Mouse (Mus musculus): ENCODE measurements around the gene Muc4. TPM values are rescaled to one million over a fixed set of nuclear protein-coding genes. Genes with fewer than 3 reads are reported as not detected.
A peak's percentile ranks its signal among the peaks of the same experiment; 100 is the strongest.

The Muc4 gene
- total RNA-seq, 2 experiments from 2014 or later, result not detected

- peak; percentile 48 to 56 for DNase-seq (ENCODE audit: low spot score in 2 of 2)
These were observed 67.7 kb downstream of the Muc4 start for GRCm38 (mm10) chr16:32803252-32803853.

DNA sequence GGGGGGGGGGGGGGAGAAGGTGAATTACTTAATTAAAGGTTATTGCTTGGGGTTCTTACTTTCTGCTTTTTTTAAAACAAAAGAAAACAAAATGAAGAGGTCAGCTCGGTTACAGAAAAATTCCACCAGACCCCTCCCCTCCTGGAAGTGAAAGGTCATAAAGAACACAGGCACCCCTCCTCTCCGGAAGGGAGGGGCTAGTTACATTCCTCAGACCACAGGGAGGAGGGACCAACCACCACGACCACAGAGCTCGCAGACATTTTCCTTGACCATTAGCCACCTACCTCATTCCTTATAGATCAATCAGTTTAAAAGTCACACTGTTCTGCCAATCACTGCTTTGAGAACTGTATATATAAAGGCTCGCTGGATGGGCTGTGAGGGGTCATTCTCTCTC lies 68.2 kb downstream of the Muc4 start:
- DNase-seq (ENCODE audit: low spot score in 2 of 2), result no peak

DNA sequence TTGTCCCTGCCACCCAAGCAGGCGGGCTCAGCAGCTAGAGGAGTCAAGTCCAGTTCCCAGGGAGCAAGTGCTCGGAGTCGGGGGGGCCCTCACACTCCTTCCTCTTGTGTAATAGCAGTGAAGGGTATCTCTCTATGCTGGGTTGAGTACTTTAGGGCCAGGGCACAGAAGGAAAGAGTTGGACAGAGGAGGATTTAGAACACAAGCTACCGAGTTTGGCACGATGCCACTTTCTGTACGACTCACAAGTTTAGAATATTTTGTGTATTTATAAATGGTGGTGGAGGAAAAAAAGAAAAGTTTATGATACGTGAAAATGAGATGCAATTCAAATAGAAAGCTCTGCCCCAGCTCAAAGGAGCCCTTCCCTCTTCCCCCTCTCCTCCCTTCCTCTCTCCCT lies 69.5 kb downstream of the Muc4 start:
- no peak for DNase-seq (ENCODE audit: low spot score in 2 of 2)

DNA sequence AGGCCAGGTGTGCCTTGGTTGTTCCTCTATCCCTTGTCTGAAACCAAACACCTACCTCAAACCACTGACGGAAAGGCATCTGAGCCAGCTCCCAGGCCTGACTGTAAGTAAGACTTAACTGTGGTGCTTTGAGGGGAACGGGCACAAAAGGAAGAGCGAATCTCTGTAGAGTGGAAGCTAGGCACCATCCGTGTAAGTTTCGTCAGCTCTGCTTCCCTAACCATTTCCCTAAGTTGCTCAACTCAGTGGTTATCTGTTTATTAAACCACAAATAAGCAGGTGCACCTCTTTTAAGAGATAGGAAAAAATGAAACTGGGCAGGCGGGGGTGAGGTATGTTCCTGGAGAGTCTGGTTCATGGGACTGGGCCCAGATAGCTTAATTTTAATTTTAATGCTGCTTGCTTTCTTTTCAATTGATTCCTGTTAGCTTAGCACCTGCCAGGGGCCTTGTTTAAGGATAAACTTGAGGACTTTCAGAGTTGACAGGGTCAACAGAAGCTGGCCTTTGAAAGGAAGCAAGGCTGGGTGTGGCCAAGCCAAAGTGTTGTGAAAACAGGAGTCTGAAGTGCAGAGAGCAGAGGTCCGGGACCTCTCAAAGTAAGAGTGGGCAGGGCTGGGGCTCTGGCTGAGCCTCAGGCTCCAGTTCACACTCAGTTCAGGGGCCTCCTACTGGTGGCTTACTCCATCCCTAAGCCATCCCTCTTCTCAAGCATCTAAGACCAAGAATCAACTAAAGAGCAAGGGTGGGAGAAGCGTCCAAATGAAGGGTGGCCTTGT lies 71.9 kb downstream of the Muc4 start:
- DNase-seq (ENCODE audit: low spot score in 2 of 2), result no peak

DNA sequence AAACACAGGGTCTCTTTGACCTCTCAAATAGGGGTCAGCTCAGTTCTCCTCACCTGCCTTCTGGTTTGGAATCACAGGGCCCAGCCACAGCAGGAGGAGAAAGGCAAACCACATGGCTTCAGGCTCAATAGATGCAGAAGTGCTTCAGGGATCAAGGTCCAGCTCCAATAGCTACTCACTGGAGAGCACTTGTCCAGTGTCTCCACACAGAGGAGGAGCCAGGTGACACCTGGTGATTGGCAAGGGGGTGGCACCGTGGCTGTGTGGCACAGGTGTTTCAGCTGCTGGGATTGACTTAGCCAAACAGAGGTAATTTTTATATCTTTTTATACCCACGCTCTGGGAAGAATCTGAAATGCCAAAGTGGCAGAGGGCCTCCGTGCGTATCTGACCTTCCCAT lies 74.6 kb downstream of the Muc4 start, which contains the start of gene Smbd1:
Smbd1 (minus strand) TSS at position 157 of the 400 bp plus-strand sequence.
- no peak for DNase-seq (ENCODE audit: low spot score in 2 of 2)

DNA sequence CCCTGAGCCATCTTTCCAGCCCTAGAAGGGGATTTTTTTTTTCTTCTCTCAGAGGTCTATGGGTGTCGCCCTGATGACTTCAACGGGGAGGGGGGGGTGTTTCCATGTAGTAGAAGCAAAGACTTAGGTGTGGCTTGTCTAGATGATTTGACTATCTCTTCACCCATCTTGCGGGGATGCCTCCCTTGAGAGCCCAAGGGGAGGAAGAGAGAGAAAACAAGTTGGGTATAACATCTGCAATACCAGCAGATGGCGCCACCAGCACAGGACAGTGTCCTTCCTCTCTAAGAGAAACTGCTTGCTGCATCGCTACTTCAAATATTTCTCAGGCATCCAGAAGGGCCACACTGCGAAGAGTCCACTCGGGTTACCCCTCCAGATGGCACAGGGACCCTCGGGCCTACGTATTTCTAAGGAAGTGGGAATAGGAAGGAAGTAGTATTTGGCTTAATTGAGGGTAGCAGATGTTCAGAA lies 77.2 kb downstream of the Muc4 start:
- peak; percentile 85 to 89 for DNase-seq (ENCODE audit: low spot score in 2 of 2)

- DNase-seq (ENCODE audit: low spot score in 2 of 2), result no peak
These were observed 77.7 kb downstream of the Muc4 start for GRCm38 (mm10) chr16:32813362-32813761.

- no peak for DNase-seq (ENCODE audit: low spot score in 2 of 2)
These were observed 78.1 kb downstream of the Muc4 start for GRCm38 (mm10) chr16:32813771-32814170.

DNA sequence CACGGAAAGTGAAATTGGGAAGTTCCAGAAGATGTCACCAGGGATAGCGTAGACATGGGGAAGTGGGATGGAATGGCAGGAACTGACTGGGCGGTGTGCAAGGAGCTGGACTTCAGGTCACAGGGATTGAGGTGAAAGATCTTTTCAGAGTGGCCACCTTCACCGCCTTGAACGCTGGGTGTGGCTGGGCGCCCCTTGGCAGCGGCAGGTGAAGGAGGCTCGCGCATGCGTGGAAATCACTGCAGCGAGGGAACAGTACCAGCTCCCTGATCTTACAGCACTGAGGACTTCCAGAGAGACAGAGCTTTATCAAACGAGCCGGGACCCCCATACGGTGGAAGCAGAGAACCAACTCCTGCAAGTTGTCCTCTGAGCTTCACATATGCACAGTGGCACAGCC lies 78.9 kb downstream of the Muc4 start:
- DNase-seq (ENCODE audit: low spot score in 2 of 2), result no peak

GRCm38 (mm10) chr16:32815160-32815605 lies 79.5 kb downstream of the Muc4 start:
- no peak for DNase-seq (ENCODE audit: low spot score in 2 of 2)

GRCm38 (mm10) chr16:32818036-32818435 lies 82.3 kb downstream of the Muc4 start:
- no peak for DNase-seq (ENCODE audit: low spot score in 2 of 2)

GRCm38 (mm10) chr16:32818441-32818840 lies 82.8 kb downstream of the Muc4 start:
- DNase-seq (ENCODE audit: low spot score in 2 of 2), result no peak

DNA sequence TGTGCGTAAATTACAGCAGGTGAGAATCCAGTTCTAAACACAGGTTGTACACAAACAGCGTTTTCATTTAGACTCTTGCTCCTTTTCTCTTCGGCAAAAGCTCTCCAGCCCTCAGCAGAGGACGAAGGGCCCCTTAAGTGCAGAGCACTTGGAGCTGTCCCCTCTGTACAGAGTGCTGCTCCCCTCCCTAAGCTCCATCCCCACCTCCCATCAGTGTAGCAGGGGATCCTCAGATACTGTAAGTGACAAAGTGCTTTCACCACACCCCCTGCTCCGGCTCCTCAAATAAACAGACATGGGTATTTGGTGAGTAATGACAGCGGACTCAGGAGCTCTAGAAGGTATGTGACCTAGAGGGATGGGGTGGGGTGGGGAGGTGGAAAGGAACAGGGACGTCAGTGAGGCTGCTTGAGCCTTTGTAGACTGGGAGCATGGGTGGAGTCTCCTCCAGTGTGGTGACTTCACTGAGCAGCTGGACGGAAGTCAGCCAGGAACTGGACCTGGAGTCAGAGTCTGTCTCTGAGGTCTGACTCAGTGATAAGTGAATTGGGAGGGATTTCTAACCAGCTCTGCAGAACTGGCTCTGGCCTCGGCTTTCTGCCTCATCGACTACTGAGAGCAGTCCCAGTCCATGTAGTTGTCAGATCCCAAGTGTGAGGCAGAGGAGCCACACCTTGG lies 86.2 kb downstream of the Muc4 start:
- no peak for DNase-seq (ENCODE audit: low spot score in 2 of 2)

- DNase-seq (ENCODE audit: low spot score in 2 of 2), result no peak
These were observed 86.8 kb downstream of the Muc4 start for GRCm38 (mm10) chr16:32822450-32822827.

- DNase-seq (ENCODE audit: low spot score in 2 of 2), result no peak
These were observed 87.2 kb downstream of the Muc4 start for GRCm38 (mm10) chr16:32822881-32823280.

DNA sequence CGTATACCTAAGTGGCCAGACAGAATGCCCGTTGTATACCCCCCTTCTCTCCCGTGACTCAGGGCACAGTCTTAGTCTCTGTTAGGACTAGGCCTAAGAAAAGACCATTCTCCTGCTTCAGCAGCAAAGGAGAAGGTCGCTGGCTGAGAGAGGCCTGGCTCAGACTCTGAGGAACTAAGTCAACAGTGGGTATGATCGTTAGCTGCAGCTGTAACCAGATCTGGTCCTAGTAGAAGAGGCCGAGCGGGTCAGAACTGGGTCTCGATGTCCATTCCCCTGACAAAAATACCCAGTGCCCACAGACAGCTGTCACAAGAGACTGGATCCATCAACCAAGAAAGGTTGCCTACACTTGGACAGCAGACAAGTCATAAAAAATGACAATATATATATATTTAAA lies 87.8 kb downstream of the Muc4 start:
- no peak for DNase-seq (ENCODE audit: low spot score in 2 of 2)

GRCm38 (mm10) chr16:32824061-32824460 lies 88.4 kb downstream of the Muc4 start:
- no peak for DNase-seq (ENCODE audit: low spot score in 2 of 2)

- no peak for DNase-seq (ENCODE audit: low spot score in 2 of 2)
These were observed 89.7 kb downstream of the Muc4 start for GRCm38 (mm10) chr16:32825380-32825779.

GRCm38 (mm10) chr16:32826521-32826920 lies 90.8 kb downstream of the Muc4 start:
- DNase-seq (ENCODE audit: low spot score in 2 of 2), result no peak

GRCm38 (mm10) chr16:32829104-32829503 lies 93.4 kb downstream of the Muc4 start:
- DNase-seq (ENCODE audit: low spot score in 2 of 2), result no peak

GRCm38 (mm10) chr16:32831501-32831900 lies 95.8 kb downstream of the Muc4 start:
- no peak for DNase-seq (ENCODE audit: low spot score in 2 of 2)
